Mouse (Mus musculus) liver, adult 10 weeks (tissue): ENCODE data around the gene Gm9268. TPM values are rescaled to one million over a fixed set of nuclear protein-coding genes. Genes with fewer than 3 reads are reported as not detected.

Source experiments
- polyA plus RNA-seq: library from polyadenylated mRNA; stranded (reverse); fragments of 350-450 nt; fragmentation: Illumina TruSeq; extraction: RNeasy Lipid Tissue Mini Kit (QIAGEN cat#74804); gene quantifications from one replicate; pipeline ENCODE4 v1.2.3, GENCODE M21; 2014; ENCODE audit warnings: low read depth, low replicate concordance

Gene Gm9268
- polyA plus RNA-seq = not detected

DNA sequence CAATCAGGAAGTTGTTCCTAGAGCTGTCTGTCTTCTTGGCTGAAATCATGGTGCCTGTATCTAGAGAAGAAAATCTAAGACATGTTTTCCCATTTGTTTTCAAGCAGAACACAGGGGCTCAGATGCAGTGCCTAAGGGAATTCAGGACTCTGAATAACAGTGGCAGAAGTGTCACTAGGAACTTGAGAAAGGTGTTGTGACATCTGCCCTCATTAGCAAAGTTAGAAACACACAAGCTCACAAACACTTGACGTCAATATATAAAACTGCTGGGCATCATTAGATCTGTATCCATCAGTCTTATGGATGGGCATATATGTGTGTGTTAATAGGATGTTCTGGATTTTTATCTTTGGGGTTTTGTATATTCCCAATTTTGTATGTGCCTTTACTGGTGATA lies at the start of gene Gm9268:
TSS of gene Gm9268 (plus strand) at position 301 of the 400 bp plus-strand sequence.

Other genes starting within 250 kb of the Gm9268 start
- gene Vmn2r62, start 225.2 kb upstream of the Gm9268 start, polyA plus RNA-seq = not detected
- not detected for gene Gm2381, start 151.5 kb upstream of the Gm9268 start, polyA plus RNA-seq
- gene Vmn2r63, start 84.9 kb upstream of the Gm9268 start, polyA plus RNA-seq = not detected
- not detected for gene Zfp936, start 95.5 kb downstream of the Gm9268 start, polyA plus RNA-seq